Mouse (Mus musculus): ENCODE results near the gene Hmg20b. TPM values are rescaled to one million over a fixed set of nuclear protein-coding genes. Genes with fewer than 3 reads are reported as not detected.

The Hmg20b gene
- total RNA-seq, 2 experiments from 2014 or later, result 81.2 to 97.5 TPM

- DNase-seq, result no peak
These were observed 28.9 kb upstream of the Hmg20b start for GRCm38 (mm10) chr10:81379183-81379553.

- peak; percentile 100 for DNase-seq
These were observed 28.4 kb upstream of the Hmg20b start for GRCm38 (mm10) chr10:81378553-81379182.

GRCm38 (mm10) chr10:81377793-81378552 lies 27.7 kb upstream of the Hmg20b start, which contains the start of gene Fzr1:
Fzr1 (minus strand) TSS chr10:81378516.
- no peak for DNase-seq

GRCm38 (mm10) chr10:81377362-81377664 lies 27.0 kb upstream of the Hmg20b start:
- no peak for DNase-seq

GRCm38 (mm10) chr10:81376561-81377361 lies 26.5 kb upstream of the Hmg20b start:
- DNase-seq, result no peak

GRCm38 (mm10) chr10:81375322-81375721 lies 25.0 kb upstream of the Hmg20b start:
- no peak for DNase-seq

- DNase-seq, result no peak
These were observed 16.9 kb upstream of the Hmg20b start for GRCm38 (mm10) chr10:81367207-81367495.

- no peak for DNase-seq
These were observed 16.4 kb upstream of the Hmg20b start for GRCm38 (mm10) chr10:81366477-81367206.

- DNase-seq, result no peak
These were observed 15.6 kb upstream of the Hmg20b start, which contains the start of gene 4930404N11Rik for GRCm38 (mm10) chr10:81365672-81366476. 4930404N11Rik (minus strand) TSS chr10:81365816.

GRCm38 (mm10) chr10:81365073-81365472 lies 14.8 kb upstream of the Hmg20b start:
- DNase-seq, result no peak

GRCm38 (mm10) chr10:81364666-81365065 lies 14.4 kb upstream of the Hmg20b start:
- DNase-seq, result peak; percentile 76

GRCm38 (mm10) chr10:81363436-81364346 lies 13.4 kb upstream of the Hmg20b start:
- DNase-seq, result peak; percentile 54

- peak; percentile 23 for DNase-seq
These were observed 12.2 kb upstream of the Hmg20b start for GRCm38 (mm10) chr10:81362336-81362949.

- no peak for DNase-seq
These were observed 10.4 kb upstream of the Hmg20b start for GRCm38 (mm10) chr10:81360721-81361120.

- no peak for DNase-seq
These were observed 8.6 kb upstream of the Hmg20b start for GRCm38 (mm10) chr10:81358841-81359240.

- no peak for DNase-seq
These were observed 7.9 kb upstream of the Hmg20b start for GRCm38 (mm10) chr10:81358209-81358608.

- DNase-seq, result peak; percentile 95
These were observed 6.9 kb upstream of the Hmg20b start, which contains the start of gene Mfsd12 for GRCm38 (mm10) chr10:81356991-81357844. Mfsd12 (plus strand) TSS chr10:81357491.

GRCm38 (mm10) chr10:81356352-81356990 lies 6.2 kb upstream of the Hmg20b start:
- no peak for DNase-seq

Data from adrenal gland, postnatal 10 days (tissue).